Mouse (Mus musculus) B cell, adult 67 days (primary cell): Measurements from ENCODE around the gene Setd5. TPM values are rescaled to one million over a fixed set of nuclear protein-coding genes. Genes with fewer than 3 reads are reported as not detected.

Experiments used
- total RNA-seq, 2 experiments: library from RNA; stranded (reverse); gene quantifications; 4 replicates each; pipeline ENCODE4 v1.2.4; 2023

The Setd5 gene
- total RNA-seq, result 100 to 1,000 TPM; 150 to 153 TPM

GRCm38 (mm10) chr6:113076686-113077516, at the start of gene Setd5:
TSS of gene Setd5 (plus strand) at chr6:113077365.

GRCm38 (mm10) chr6:113046041-113046975, 30.9 kb upstream of the Setd5 start, which contains the start of gene Thumpd3:
TSS of gene Thumpd3 (plus strand) at chr6:113046225.

DNA sequence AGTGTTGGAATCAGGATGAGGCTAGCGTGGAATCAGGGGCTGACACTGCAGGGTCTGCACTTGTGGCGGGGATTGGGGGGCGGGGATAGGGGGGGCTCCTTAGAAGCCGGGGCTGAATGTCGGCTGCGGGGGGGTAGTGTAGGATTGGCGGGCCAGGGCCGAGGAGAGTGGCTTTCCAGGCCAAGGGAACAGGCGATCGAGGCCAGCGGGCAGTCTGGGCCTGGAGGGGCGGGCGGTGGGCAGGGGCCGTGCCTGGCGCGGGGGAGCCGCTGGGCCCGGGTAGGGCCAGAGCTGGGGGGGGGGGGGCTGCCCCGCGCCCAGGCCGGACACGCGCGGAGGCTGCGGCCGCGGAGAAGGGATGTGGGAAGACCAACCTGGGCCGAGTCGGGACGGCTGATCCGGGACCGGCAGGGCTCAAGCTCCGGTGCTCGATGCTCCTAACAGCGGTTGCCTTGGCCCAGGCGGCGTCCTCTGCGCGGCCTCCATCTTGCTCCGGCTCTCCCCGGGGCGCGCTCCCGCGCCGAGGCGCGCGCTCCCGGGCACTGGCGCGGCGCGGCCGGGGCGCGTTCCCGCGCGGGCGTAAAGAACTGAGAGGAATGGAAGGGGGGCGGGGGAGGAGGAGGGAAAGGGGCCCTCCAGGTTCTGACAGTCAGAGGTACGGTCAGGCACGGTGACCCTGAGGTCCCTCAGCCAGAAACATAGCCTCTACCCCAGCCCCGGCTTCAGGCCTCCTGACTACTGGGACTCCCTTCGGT, 117.9 kb downstream of the Setd5 start, which contains the start of gene Lhfpl4:
Lhfpl4 (minus strand) TSS at position 544 of the 755 bp plus-strand sequence.

Other genes starting within 250 kb of the Setd5 start
- gene Srgap3, start 130.1 kb upstream of the Setd5 start, total RNA-seq, result 1 to 10 TPM; 4.0 to 5.2 TPM
- gene Thumpd3, start 31.1 kb upstream of the Setd5 start, total RNA-seq, result 10 to 100 TPM; 60.0 to 70.4 TPM
- gene Lhfpl4, start 118.0 kb downstream of the Setd5 start, total RNA-seq, result 1 to 10 TPM; 1.8 to 2.5 TPM
- 10 to 100 TPM; 54.7 to 59.5 TPM for gene Mtmr14, start 160.5 kb downstream of the Setd5 start, total RNA-seq
- gene Cpne9, start 204.9 kb downstream of the Setd5 start, total RNA-seq, result 1 to 10 TPM; 2.4 to 3.3 TPM
- 10 to 100 TPM; 69.4 to 82.0 TPM for gene Brpf1, start 229.8 kb downstream of the Setd5 start, total RNA-seq
- 10 to 100 TPM; 12.7 to 18.1 TPM for gene Ogg1, start 249.6 kb downstream of the Setd5 start, total RNA-seq